Mouse (Mus musculus) lung, postnatal 0 days (tissue): Measurements from ENCODE around the gene Hmgb1.

Source experiments
- CTCF ChIP-seq: IDR thresholded peaks from 2 replicates; pipeline ENCODE4 v1.5.1; 2016; ENCODE audit warnings: antibody characterized with exemption, mild to moderate bottlenecking
- EP300 ChIP-seq: IDR thresholded peaks from 2 replicates; pipeline ENCODE4 v1.6.1; 2016; ENCODE audit warnings: antibody characterized with exemption, mild to moderate bottlenecking, control low read depth

GRCm38 (mm10) chr5:149229619-149230339, 45.5 kb upstream of the Hmgb1 start:
- TF ChIP-seq CTCF: no peak
- no peak for TF ChIP-seq EP300
